Mouse (Mus musculus) liver, embryonic 14.5 days (tissue): ENCODE measurements around the gene Cdc7. TPM values are rescaled to one million over a fixed set of nuclear protein-coding genes. Genes with fewer than 3 reads are reported as not detected.

Experiments
- ATAC-seq: fragments of 200-750 bp; cut with Nextera tagmentation; 2 replicates; pipeline ENCODE4 v1.8.0; 2017; ENCODE audit warnings: moderate number of reproducible peaks, mild to moderate bottlenecking, moderate library complexity; ENCODE audit not compliant: insufficient read depth
- DNase-seq, 3 experiments: peaks; one replicate each; pipeline ENCODE4 v3.0.0-alpha.2; 2012 to 2013; ENCODE audit warnings: low read depth in 3 of 3, low spot score in 3 of 3
- H3K27ac ChIP-seq: fragments of 300-500 bp; sonication (generic); 2 replicates; pipeline ENCODE4 v1.5.1; 2014; ENCODE audit warnings: moderate library complexity, mild to moderate bottlenecking, control low read depth, inconsistent platforms
- H3K27me3 ChIP-seq: fragments of 300-500 bp; sonication (generic); 2 replicates; pipeline ENCODE4 v1.6.1; 2014; ENCODE audit warnings: mild to moderate bottlenecking, low read length, moderate library complexity; ENCODE audit not compliant: control insufficient read depth, insufficient read depth
- H3K36me3 ChIP-seq: fragments of 300-500 bp; sonication (generic); replicated peaks from 2 replicates; pipeline ENCODE4 v1.6.1; 2014; ENCODE audit warnings: low read depth; ENCODE audit not compliant: control insufficient read depth, insufficient read depth
- H3K4me1 ChIP-seq, 2 experiments: fragments of 200-500 bp in 1 of 2; fragments of 300-500 bp in 1 of 2; sonication (generic) in 1 of 2; replicated peaks; 2 replicates each; pipeline ENCODE4 v1.6.1; 2012 to 2014; ENCODE audit warnings: antibody characterized with exemption in 1 of 2, inconsistent platforms in 1 of 2, low read length in 1 of 2; ENCODE audit not compliant: control insufficient read depth in 2 of 2, insufficient read depth in 2 of 2
- H3K4me2 ChIP-seq: fragments of 300-500 bp; sonication (generic); 2 replicates; pipeline ENCODE4 v1.6.1; 2014; ENCODE audit warnings: low read depth, mild to moderate bottlenecking, control low read depth, moderate library complexity
- H3K4me3 ChIP-seq, 2 experiments: fragments of 200-500 bp in 1 of 2; fragments of 300-500 bp in 1 of 2; sonication (generic) in 1 of 2; 2 replicates each; pipeline ENCODE4 v1.5.1; 2012 to 2014; ENCODE audit warnings: low read depth in 2 of 2, low read length in 2 of 2, mild to moderate bottlenecking in 2 of 2, control low read depth in 1 of 2, inconsistent platforms in 1 of 2, moderate library complexity in 1 of 2; ENCODE audit not compliant: insufficient read depth in 1 of 2
- H3K9ac ChIP-seq: fragments of 300-500 bp; sonication (generic); replicated peaks from 2 replicates; pipeline ENCODE4 v1.6.1; 2014; ENCODE audit warnings: mild to moderate bottlenecking, control low read depth, moderate library complexity
- H3K9me3 ChIP-seq: fragments of 300-500 bp; sonication (generic); 2 replicates; pipeline ENCODE4 v1.6.1; 2016; ENCODE audit warnings: low read length, mixed read lengths; ENCODE audit not compliant: control insufficient read depth
- CTCF ChIP-seq: IDR thresholded peaks from 2 replicates; pipeline ENCODE4 v1.5.1; 2016; ENCODE audit warnings: antibody characterized with exemption, low read depth, control low read depth
- EP300 ChIP-seq: IDR thresholded peaks from 2 replicates; pipeline ENCODE4 v1.6.1; 2016; ENCODE audit warnings: antibody characterized with exemption, low read depth
- WGBS: fragments of 180-500 bp; shearing (Covaris S2); extraction: QIAGEN DNeasy Blood & Tissue Kit; methylation state at CpG from one replicate; pipeline ENCODE4 v1.1.7; 2014; ENCODE audit not compliant: insufficient replicate concordance; 5-methylcytosine and 5-hydroxymethylcytosine counted together
- polyA plus RNA-seq, 2 experiments: library from polyadenylated mRNA; depleted of rRNA in 1 of 2; stranded (reverse) in 1 of 2; unstranded in 1 of 2; fragments of >200 nt; fragmentation: Nextera tagmentation in 1 of 2; extraction: Ambion mirVana in 1 of 2; gene quantifications; 2 replicates each; pipeline versions ENCODE4 v1.2.1 to v1.2.3; 2012 to 2014

The Cdc7 gene
- polyA plus RNA-seq, 2 experiments, result 15.6 to 16.2 TPM

- Histone ChIP-seq H3K9ac (no peak overlapping the region), H3K9me3 (no peaks in the 10 kb centered on the region), H3K4me3 (no peak overlapping the region), H3K27me3 (no peaks in the 10 kb centered on the region), H3K4me1 (peaks cover 0 to 4% of the 10 kb centered on the region in 2 experiments; a peak in 1 of 4 replicates), H3K4me2 (no peak overlapping the region), H3K36me3 (no peaks in the 10 kb centered on the region), H3K27ac (no peak overlapping the region)
- no peak for DNase-seq
- WGBS, result 55% methylated on average over 7 of the region's 7 CpGs
- ATAC-seq, result no peak
- TF ChIP-seq CTCF, result no peak
- no peak for TF ChIP-seq EP300
Measured at GRCm38 (mm10) chr5:106996539-106997244, 32.6 kb downstream of the Cdc7 start.

DNA sequence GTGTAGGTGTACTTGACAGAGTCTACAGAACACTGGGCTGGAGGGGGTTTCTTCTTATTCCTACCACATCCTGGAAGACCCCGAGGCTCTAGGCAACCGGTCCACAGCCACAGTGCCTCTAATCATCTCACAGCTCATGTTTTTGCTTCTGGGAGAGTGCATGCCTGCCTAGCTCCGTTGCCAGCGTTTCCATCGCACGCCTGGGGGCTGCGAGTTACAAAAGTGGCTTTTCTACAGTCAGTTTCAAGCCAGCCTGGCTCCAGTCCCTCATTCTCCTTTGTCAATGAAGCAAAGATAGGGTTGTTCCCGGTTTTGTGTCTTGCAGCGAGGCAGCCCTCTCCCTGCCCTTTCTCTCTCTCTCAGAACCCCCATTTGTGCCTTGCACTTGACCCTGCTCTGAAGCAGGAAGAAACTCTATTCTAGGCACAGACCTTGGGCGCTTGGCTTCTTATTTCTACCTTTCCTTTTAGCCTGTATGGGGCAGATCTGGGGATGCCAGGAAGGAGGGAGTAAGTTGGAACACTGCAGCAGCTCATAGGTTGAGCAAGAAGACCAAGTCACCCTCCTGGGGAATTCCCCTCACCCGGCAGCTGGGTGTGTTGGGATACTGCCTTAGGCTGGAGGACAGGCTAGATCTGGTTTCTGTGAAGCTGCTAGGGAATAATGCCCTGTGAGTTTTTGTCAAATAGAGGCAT is 37.4 kb downstream of the Cdc7 start:
- ATAC-seq, result no peak
- no peaks in the 10 kb centered on the region for H3K4me1 ChIP-seq
- H3K9me3 ChIP-seq, result no peaks in the 10 kb centered on the region
- TF ChIP-seq EP300, result no peak
- no peak for TF ChIP-seq CTCF
- H3K4me2 ChIP-seq, result no peak overlapping the region
- 58% methylated on average over 11 of the region's 11 CpGs for WGBS
- H3K4me3 ChIP-seq, result no peak overlapping the region
- H3K27ac ChIP-seq, result no peak overlapping the region
- no peak overlapping the region for H3K9ac ChIP-seq
- no peaks in the 10 kb centered on the region for H3K36me3 ChIP-seq
- H3K27me3 ChIP-seq, result no peaks in the 10 kb centered on the region
- no peak for DNase-seq

DNA sequence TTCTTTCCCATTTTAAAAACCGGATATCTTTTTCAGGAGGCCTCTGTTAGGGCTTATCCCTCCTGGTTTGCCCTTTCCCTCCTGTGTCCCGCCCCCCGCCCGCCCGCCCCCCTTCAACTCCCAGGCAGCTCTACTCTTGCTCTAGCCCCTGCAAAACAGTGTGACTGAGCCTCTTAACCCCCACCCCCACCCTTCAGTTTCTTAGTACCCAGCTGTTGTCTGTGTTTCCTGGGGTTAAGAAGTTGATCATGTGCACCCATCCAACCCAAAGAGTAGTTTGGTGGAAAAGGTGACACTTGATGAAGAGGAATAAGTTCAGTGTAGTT is 37.9 kb downstream of the Cdc7 start:
- no peaks in the 10 kb centered on the region for H3K27me3 ChIP-seq
- H3K36me3 ChIP-seq, result no peaks in the 10 kb centered on the region
- H3K9me3 ChIP-seq, result no peaks in the 10 kb centered on the region
- no peak overlapping the region for H3K4me2 ChIP-seq
- no peaks in the 10 kb centered on the region for H3K4me1 ChIP-seq
- H3K4me3 ChIP-seq, result no peak overlapping the region
- H3K9ac ChIP-seq, result no peak overlapping the region
- WGBS, result 55% methylated on average over 5 of the region's 5 CpGs
- no peak for DNase-seq
- ATAC-seq, result no peak
- TF ChIP-seq EP300, result no peak
- no peak for TF ChIP-seq CTCF
- no peak overlapping the region for H3K27ac ChIP-seq

DNA sequence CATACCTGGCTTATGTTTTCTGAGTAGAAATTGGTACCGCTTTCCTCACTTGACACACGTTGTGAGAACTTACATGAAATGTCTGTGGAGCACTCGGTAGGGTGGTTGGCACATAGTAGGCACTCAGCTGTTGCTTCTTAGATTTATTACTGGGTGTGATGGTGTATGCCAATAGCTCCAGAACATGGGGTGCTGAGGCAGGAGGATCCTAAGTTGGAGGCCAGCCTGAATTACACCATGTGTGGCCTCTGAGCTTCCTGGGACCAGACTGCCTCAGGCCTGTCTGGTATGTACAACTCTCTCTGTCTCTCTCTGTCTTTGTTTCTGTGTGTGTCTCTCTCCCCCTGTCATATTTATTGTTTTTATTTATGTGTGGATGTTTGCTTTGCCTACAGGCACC is 45.6 kb downstream of the Cdc7 start:
- Histone ChIP-seq H3K4me1 (peaks cover 0 to 5% of the 10 kb centered on the region in 2 experiments; a peak in 2 of 4 replicates), H3K27ac (no peak overlapping the region), H3K9ac (no peak overlapping the region), H3K4me2 (no peak overlapping the region), H3K27me3 (no peaks in the 10 kb centered on the region), H3K4me3 (no peak overlapping the region), H3K36me3 (no peaks in the 10 kb centered on the region), H3K9me3 (no peaks in the 10 kb centered on the region)
- no peak for ATAC-seq
- TF ChIP-seq EP300 (no peak), CTCF (no peak)
- 82% methylated on average over 3 of the region's 3 CpGs for WGBS
- no peak for DNase-seq

DNA sequence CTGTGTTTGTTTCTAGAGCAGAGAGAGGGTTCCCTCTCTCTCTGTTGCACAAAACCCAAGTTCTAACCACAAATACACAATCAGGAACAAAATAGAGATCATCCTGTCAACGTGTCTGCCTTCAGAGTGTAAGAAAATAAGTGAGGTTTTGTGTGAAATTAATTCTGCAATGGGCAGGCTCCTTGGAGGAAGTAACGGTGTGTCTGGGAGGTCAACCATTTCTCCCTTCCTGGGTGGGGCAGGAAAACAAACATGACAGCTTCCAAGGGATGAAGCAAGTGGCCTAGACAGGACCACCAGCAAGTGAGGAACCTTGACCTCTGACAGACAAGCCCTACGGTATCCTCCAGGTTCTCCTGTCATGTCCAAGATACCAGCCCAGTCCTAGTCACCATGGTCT is 46.2 kb downstream of the Cdc7 start:
- DNase-seq, result no peak
- H3K27ac ChIP-seq, result no peak overlapping the region
- TF ChIP-seq CTCF, result no peak
- no peak for TF ChIP-seq EP300

More for the DNA sequence above, 46.2 kb downstream of the Cdc7 start:
- WGBS, result 41% methylated on average over 3 of the region's 3 CpGs
- no peaks in the 10 kb centered on the region for H3K27me3 ChIP-seq
- peaks cover 4 to 11% of the 10 kb centered on the region in 2 experiments; a peak in 3 of 4 replicates for H3K4me1 ChIP-seq
- H3K36me3 ChIP-seq, result no peaks in the 10 kb centered on the region
- no peak overlapping the region for H3K4me2 ChIP-seq
- H3K9ac ChIP-seq, result no peak overlapping the region
- no peaks in the 10 kb centered on the region for H3K9me3 ChIP-seq
- no peak for ATAC-seq
- no peak overlapping the region for H3K4me3 ChIP-seq
